Mouse (Mus musculus) lung, embryonic 14.5 days (tissue): ENCODE data around the gene Ppp4r1. TPM values are rescaled to one million over a fixed set of nuclear protein-coding genes. Genes with fewer than 3 reads are reported as not detected.

ENCODE experiments used
- ATAC-seq: fragments of 200-750 bp; cut with Nextera tagmentation; 2 replicates; pipeline ENCODE4 v1.8.0; 2017; ENCODE audit warnings: mild to moderate bottlenecking, moderate TSS enrichment, moderate library complexity; ENCODE audit not compliant: insufficient read depth
- DNase-seq: peaks from one replicate; pipeline ENCODE4 v3.0.0-alpha.2; 2015
- H3K27ac ChIP-seq: fragments of 300-500 bp; sonication (generic); 2 replicates; pipeline ENCODE4 v1.5.1; 2014; ENCODE audit warnings: low read depth, mild to moderate bottlenecking, moderate library complexity
- H3K27me3 ChIP-seq: fragments of 300-500 bp; sonication (generic); 2 replicates; pipeline ENCODE4 v1.6.1; 2014; ENCODE audit warnings: low read length, control low read depth; ENCODE audit not compliant: insufficient read depth
- H3K36me3 ChIP-seq: fragments of 300-500 bp; sonication (generic); 2 replicates; pipeline ENCODE4 v1.6.1; 2014; ENCODE audit warnings: control low read depth; ENCODE audit not compliant: insufficient read depth
- H3K4me1 ChIP-seq: fragments of 300-500 bp; sonication (generic); 2 replicates; pipeline ENCODE4 v1.6.1; 2014; ENCODE audit warnings: antibody characterized with exemption, control low read depth; ENCODE audit not compliant: insufficient read depth
- H3K4me2 ChIP-seq: fragments of 300-500 bp; sonication (generic); 2 replicates; pipeline ENCODE4 v1.6.1; 2014; ENCODE audit warnings: mild to moderate bottlenecking
- H3K4me3 ChIP-seq: fragments of 300-500 bp; sonication (generic); 2 replicates; pipeline ENCODE4 v1.5.1; 2014; ENCODE audit warnings: low read depth, low read length
- H3K9ac ChIP-seq: fragments of 300-500 bp; sonication (generic); 2 replicates; pipeline ENCODE4 v1.6.1; 2014
- H3K9me3 ChIP-seq: fragments of 300-500 bp; sonication (generic); 2 replicates; pipeline ENCODE4 v1.6.1; 2016; ENCODE audit warnings: low read depth, low read length, control low read depth
- CTCF ChIP-seq: IDR thresholded peaks from 2 replicates; pipeline ENCODE4 v1.5.1; 2016; ENCODE audit warnings: antibody characterized with exemption, low read depth
- WGBS: fragments of 180-500 bp; shearing (Covaris S2); extraction: QIAGEN DNeasy Blood & Tissue Kit; methylation state at CpG from one replicate; pipeline ENCODE4 v1.1.7; 2014; 5-methylcytosine and 5-hydroxymethylcytosine counted together
- polyA plus RNA-seq: library from polyadenylated mRNA; unstranded; fragments of >200 nt; fragmentation: Nextera tagmentation; extraction: Ambion mirVana; gene quantifications from 2 replicates; pipeline ENCODE4 v1.2.1, GENCODE M21; 2014

The Ppp4r1 gene
- polyA plus RNA-seq, 1 experiment from 2014 or later, result 50.6 TPM

GRCm38 (mm10) chr17:65789576-65789975 lies 7.2 kb downstream of the Ppp4r1 start:
- H3K4me3 ChIP-seq, result no peak overlapping the region
- no peak overlapping the region for H3K9ac ChIP-seq
- DNase-seq (no peak), ATAC-seq (no peak)
- H3K27ac ChIP-seq, result no peak overlapping the region
- peaks cover 9% of the 10 kb centered on the region; the same call in 1 of the 2 replicates for H3K4me1 ChIP-seq
- no peak overlapping the region for H3K4me2 ChIP-seq
- 83% methylated on average over 6 of the region's 6 CpGs for WGBS
- H3K27me3 ChIP-seq, result no peaks in the 10 kb centered on the region
- H3K36me3 ChIP-seq, result 0 out of 2 replicates have a peak, but pooled peaks cover 4% of the 10 kb centered on the region
- no peaks in the 10 kb centered on the region for H3K9me3 ChIP-seq
- TF ChIP-seq CTCF, result no peak

- no peak overlapping the region for H3K4me2 ChIP-seq
- H3K4me3 ChIP-seq, result no peak overlapping the region
- no peaks in the 10 kb centered on the region for H3K9me3 ChIP-seq
- H3K27ac ChIP-seq, result no peak overlapping the region
- H3K27me3 ChIP-seq, result no peaks in the 10 kb centered on the region
- ATAC-seq (no peak), DNase-seq (no peak)
- H3K9ac ChIP-seq, result no peak overlapping the region
- peaks cover 4% of the 10 kb centered on the region; the same call in 1 of the 2 replicates for H3K4me1 ChIP-seq
- H3K36me3 ChIP-seq, result 0 out of 2 replicates have a peak, but pooled peaks cover 13% of the 10 kb centered on the region
- TF ChIP-seq CTCF, result no peak
- whole genome bisulfite sequencing, result 89% methylated on average over 2 of the region's 2 CpGs
These were observed 8.8 kb downstream of the Ppp4r1 start for GRCm38 (mm10) chr17:65791161-65791560.

- no peak overlapping the region for H3K9ac ChIP-seq
- no peak for TF ChIP-seq CTCF
- WGBS, result 94% methylated on average over 12 of the region's 12 CpGs
- ATAC-seq, result no peak
- no peak overlapping the region for H3K27ac ChIP-seq
- no peak for DNase-seq
- no peak overlapping the region for H3K4me2 ChIP-seq
- H3K27me3 ChIP-seq, result no peaks in the 10 kb centered on the region
- H3K36me3 ChIP-seq, result 0 out of 2 replicates have a peak, but pooled peaks cover 10% of the 10 kb centered on the region
- no peak overlapping the region for H3K4me3 ChIP-seq
- H3K9me3 ChIP-seq, result no peaks in the 10 kb centered on the region
- H3K4me1 ChIP-seq, result peaks cover 3% of the 10 kb centered on the region; the same call in 1 of the 2 replicates
These were observed 11.0 kb downstream of the Ppp4r1 start for GRCm38 (mm10) chr17:65793307-65793930.

- WGBS, result 82% methylated on average over 13 of the region's 13 CpGs
- no peak overlapping the region for H3K9ac ChIP-seq
These were observed 11.9 kb downstream of the Ppp4r1 start for GRCm38 (mm10) chr17:65794096-65794850.

GRCm38 (mm10) chr17:65796056-65796455 lies 13.7 kb downstream of the Ppp4r1 start:
- H3K27ac ChIP-seq, result no peak overlapping the region
- DNase-seq, result no peak
- no peak for TF ChIP-seq CTCF
- no peak for ATAC-seq
- 84% methylated on average over 7 of the region's 7 CpGs for WGBS
- no peak overlapping the region for H3K9ac ChIP-seq
- 0 out of 2 replicates have a peak, but pooled peaks cover 10% of the 10 kb centered on the region for H3K36me3 ChIP-seq
- H3K4me3 ChIP-seq, result no peak overlapping the region
- H3K9me3 ChIP-seq, result no peaks in the 10 kb centered on the region
- H3K27me3 ChIP-seq, result no peaks in the 10 kb centered on the region
- H3K4me1 ChIP-seq, result no peaks in the 10 kb centered on the region
- H3K4me2 ChIP-seq, result no peak overlapping the region

More at GRCm38 (mm10) chr17:65794096-65794850, 11.9 kb downstream of the Ppp4r1 start:
- DNase-seq, result no peak
- Histone ChIP-seq H3K4me1 (no peaks in the 10 kb centered on the region), H3K4me2 (no peak overlapping the region), H3K4me3 (no peak overlapping the region), H3K9me3 (no peaks in the 10 kb centered on the region), H3K27me3 (no peaks in the 10 kb centered on the region), H3K36me3 (0 out of 2 replicates have a peak, but pooled peaks cover 10% of the 10 kb centered on the region), H3K27ac (no peak overlapping the region)
- ATAC-seq, result no peak
- TF ChIP-seq CTCF, result no peak

- 38% methylated on average over 4 of the region's 4 CpGs for WGBS
- TF ChIP-seq CTCF, result no peak
- no peak overlapping the region for H3K27ac ChIP-seq
- H3K4me1 ChIP-seq, result no peaks in the 10 kb centered on the region
- no peak for DNase-seq
- H3K4me2 ChIP-seq, result no peak overlapping the region
- H3K4me3 ChIP-seq, result no peak overlapping the region
- H3K36me3 ChIP-seq, result peaks cover 17% of the 10 kb centered on the region; the same call in 1 of the 2 replicates
- H3K9me3 ChIP-seq, result no peaks in the 10 kb centered on the region
- no peak overlapping the region for H3K9ac ChIP-seq
- no peaks in the 10 kb centered on the region for H3K27me3 ChIP-seq
- no peak for ATAC-seq
These were observed 16.1 kb downstream of the Ppp4r1 start for GRCm38 (mm10) chr17:65798446-65798845.

- no peak for ATAC-seq
- Histone ChIP-seq H3K27me3 (no peaks in the 10 kb centered on the region), H3K36me3 (peaks cover 23% of the 10 kb centered on the region), H3K9me3 (no peaks in the 10 kb centered on the region), H3K9ac (no peak overlapping the region), H3K4me3 (no peak overlapping the region), H3K27ac (no peak overlapping the region), H3K4me2 (no peak overlapping the region), H3K4me1 (no peaks in the 10 kb centered on the region)
- DNase-seq, result no peak
- 79% methylated on average over 1 of the region's 1 CpGs for WGBS
- TF ChIP-seq CTCF, result no peak
These were observed 17.0 kb downstream of the Ppp4r1 start for GRCm38 (mm10) chr17:65799353-65799752.
